Mouse (Mus musculus): ENCODE results near the gene Mcf2l.
A peak's percentile ranks its signal among the peaks of the same experiment; 100 is the strongest.

The Mcf2l gene

GRCm38 (mm10) chr8:12998331-12998730 is 124.7 kb downstream of the Mcf2l start:
- DNase-seq = no peak

GRCm38 (mm10) chr8:12999793-13000192 is 126.2 kb downstream of the Mcf2l start:
- DNase-seq = no peak

GRCm38 (mm10) chr8:13007458-13007857 is 133.9 kb downstream of the Mcf2l start:
- no peak for DNase-seq

GRCm38 (mm10) chr8:13010313-13010712 is 136.7 kb downstream of the Mcf2l start:
- DNase-seq = no peak

- DNase-seq = no peak
Observed at GRCm38 (mm10) chr8:13019560-13019959, 146.0 kb downstream of the Mcf2l start.

GRCm38 (mm10) chr8:13021830-13022229 is 148.2 kb downstream of the Mcf2l start:
- DNase-seq = no peak

- DNase-seq = no peak
Observed at GRCm38 (mm10) chr8:13025487-13026224, 152.1 kb downstream of the Mcf2l start, which contains the start of gene F7. F7 (plus strand) TSS chr8:13026034.

GRCm38 (mm10) chr8:13027615-13028014 is 154.0 kb downstream of the Mcf2l start:
- DNase-seq = no peak

GRCm38 (mm10) chr8:13028482-13028881 is 154.9 kb downstream of the Mcf2l start:
- peak; percentile 63 for DNase-seq

GRCm38 (mm10) chr8:13036346-13036812 is 162.8 kb downstream of the Mcf2l start:
- no peak for DNase-seq

- DNase-seq = no peak
Observed at GRCm38 (mm10) chr8:13037015-13037414, 163.4 kb downstream of the Mcf2l start, which contains the start of gene F10. F10 (plus strand) TSS chr8:13037308.

GRCm38 (mm10) chr8:13037569-13037968 is 164.0 kb downstream of the Mcf2l start:
- no peak for DNase-seq

- DNase-seq = no peak
Observed at GRCm38 (mm10) chr8:13039054-13039453, 165.4 kb downstream of the Mcf2l start.

- DNase-seq = no peak
Observed at GRCm38 (mm10) chr8:13041459-13041858, 167.9 kb downstream of the Mcf2l start.

- DNase-seq = no peak
Observed at GRCm38 (mm10) chr8:13047652-13048051, 174.0 kb downstream of the Mcf2l start.

- no peak for DNase-seq
Observed at GRCm38 (mm10) chr8:13050550-13050949, 176.9 kb downstream of the Mcf2l start.

GRCm38 (mm10) chr8:13057351-13057750 is 183.7 kb downstream of the Mcf2l start:
- no peak for DNase-seq

- no peak for DNase-seq
Observed at GRCm38 (mm10) chr8:13060441-13061150, 187.0 kb downstream of the Mcf2l start, which contains the start of gene Proz. Proz (plus strand) TSS chr8:13060914.

GRCm38 (mm10) chr8:13063112-13063511 is 189.5 kb downstream of the Mcf2l start:
- DNase-seq = no peak
